Mouse (Mus musculus): ENCODE results near the gene Fam3b.

Fam3b gene

DNA sequence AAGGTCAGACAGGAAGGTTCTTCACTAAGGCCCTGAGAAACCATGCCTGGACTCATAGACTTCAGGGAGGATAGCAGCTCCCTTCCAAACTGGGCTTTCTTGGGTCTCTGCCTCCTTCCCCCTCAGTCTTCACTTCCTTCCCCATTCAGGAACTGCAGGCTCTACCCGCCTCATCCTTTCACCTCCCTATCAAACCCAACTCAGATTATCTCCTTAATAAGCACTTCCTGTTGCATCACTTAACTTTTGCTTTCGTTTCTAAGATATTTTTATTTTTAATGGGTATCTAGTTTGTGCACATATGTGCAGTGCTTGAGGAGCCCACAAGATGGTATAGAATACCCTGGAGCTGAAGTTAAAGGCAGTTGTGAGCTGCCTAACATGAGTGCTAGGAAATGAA lies 36.0 kb downstream of the Fam3b start:
- DNase-seq: no peak

DNA sequence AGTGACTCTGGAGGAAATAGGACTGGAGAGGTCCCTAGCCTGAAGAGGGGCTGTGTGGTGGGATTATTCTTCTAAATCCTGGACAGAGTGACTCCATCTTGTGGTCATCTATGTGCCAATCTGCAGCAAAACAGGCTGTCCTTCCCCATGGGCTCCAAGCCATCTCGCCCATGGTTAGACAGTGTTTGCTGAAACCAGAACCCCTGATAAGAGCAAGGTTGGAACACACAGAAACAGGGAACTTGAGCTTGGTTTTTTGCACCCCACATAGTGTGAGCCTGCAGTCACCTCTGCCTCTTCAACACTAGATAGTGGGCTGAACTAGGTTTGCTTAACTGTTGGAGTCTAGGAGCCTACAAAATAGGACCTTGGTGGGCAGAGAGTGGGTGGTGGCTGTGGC lies 38.1 kb downstream of the Fam3b start:
- DNase-seq: no peak

DNA sequence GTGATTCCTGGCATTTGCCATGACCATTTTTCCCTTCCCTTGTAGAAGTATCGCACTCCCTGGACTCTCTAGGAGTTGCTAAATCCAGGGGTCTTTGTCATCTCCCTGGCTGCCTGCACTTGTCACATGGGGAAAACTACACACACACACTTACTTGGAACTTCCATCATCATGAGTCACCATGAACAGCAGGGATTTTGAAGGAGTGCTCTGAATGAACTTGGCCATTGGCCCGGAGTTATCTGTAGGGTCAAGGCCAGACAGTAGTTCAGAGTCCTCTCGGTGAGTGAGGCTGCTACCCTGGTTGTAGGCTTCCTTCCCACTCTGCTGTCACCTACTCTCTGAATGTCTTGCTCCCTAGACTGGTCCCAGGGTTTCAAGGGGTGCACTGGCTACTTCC lies 39.0 kb downstream of the Fam3b start:
- DNase-seq: no peak

- DNase-seq: no peak
These were observed 39.9 kb downstream of the Fam3b start for GRCm38 (mm10) chr16:97474671-97475070.

DNA sequence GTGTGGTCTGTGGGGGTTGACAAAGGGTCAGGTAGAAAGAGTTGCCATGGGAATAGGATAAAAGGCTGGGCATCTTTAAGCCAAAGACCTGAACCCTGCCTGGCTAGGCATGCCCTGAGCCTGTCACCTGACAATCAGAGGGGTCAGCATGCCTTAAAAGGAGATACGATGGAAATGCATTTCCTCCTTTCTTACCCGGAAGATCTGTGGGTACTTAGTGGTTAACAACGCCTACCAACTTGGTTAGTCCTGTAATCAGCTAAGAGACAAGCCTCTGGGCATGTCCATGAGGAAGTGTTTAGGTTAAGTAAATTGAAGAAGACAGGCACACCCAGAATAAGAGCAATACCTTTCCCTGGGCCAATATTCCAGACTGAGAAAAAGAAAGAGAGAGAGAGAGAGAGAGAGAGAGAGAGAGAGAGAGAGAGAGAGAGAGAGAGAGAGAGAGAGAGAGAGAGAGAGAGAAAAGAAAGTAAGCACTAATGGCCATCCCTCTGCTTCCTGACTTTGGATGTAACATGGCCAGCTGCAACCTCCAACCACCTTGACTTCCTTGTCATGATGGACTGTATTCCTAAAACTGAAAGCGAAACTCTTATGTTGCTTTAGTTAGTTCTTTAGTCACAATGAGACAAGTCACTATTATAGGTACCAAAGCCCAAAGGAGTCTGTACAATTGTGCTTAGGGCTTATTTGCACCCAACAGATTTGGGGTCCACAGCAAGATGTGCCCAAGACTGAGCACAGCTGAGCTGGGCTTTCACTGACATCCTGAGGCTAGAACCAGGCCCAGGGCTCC lies 46.4 kb downstream of the Fam3b start:
- DNase-seq: no peak

GRCm38 (mm10) chr16:97467472-97467871 lies 47.1 kb downstream of the Fam3b start:
- DNase-seq: no peak

- peak; percentile 29 to 48 for DNase-seq
These were observed 48.2 kb downstream of the Fam3b start for GRCm38 (mm10) chr16:97466182-97466957.

DNA sequence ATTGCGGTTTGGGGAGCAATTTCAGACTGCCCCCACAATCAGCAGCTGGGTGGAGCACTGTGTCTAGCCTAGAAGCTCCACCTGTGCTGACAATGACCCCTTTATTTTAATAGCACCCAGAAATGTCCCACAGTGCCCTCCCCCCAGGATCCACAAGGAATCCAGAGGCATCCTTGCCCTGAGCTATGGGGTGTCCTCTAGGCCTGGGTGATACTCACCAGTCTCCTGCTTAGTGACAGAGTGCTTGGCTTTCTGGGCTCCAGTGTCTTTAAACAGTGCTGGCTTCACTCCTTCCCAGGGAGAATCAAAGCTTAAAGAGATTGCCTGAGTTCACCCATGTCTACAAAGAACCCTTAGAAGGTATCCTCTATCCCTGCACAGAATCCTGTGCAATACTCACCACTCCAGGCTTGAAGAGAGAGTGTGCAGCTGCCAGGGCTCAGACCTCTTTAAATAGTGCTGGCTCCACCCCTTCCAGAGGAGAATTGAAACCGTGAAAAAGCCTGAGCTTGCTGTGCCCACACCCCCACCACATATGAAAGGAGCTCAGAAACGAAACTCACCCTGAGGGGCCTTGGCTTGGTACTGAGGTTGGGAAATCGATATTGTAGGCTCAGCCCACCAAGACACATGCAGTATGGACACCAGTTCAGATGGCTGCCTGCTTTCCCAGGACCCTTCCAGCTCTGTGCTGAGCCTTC lies 52.0 kb downstream of the Fam3b start, which contains the start of gene Mx1:
Gene Mx1, minus strand, starts transcription at position 427 of the 701 bp plus-strand sequence.
- no peak for DNase-seq

DNA sequence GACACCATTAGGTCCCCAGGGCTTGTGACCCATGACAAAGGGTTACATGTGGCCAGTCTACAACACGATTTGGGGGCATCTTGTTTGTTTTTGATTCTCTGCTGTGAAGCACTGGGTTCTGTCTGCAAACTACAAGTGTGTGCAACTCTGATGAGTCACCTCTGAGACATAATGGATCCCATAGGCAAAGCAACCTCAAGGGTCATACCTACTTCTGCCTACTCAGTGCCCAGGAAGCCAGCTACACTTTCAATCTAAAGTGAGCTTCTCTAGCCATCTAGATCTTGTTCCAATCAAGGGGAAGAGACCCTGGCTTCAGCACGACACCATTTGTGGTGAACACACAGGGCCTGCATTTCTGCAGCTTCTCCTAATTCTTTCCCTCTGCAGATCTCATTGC lies 53.3 kb downstream of the Fam3b start:
- no peak for DNase-seq

DNA sequence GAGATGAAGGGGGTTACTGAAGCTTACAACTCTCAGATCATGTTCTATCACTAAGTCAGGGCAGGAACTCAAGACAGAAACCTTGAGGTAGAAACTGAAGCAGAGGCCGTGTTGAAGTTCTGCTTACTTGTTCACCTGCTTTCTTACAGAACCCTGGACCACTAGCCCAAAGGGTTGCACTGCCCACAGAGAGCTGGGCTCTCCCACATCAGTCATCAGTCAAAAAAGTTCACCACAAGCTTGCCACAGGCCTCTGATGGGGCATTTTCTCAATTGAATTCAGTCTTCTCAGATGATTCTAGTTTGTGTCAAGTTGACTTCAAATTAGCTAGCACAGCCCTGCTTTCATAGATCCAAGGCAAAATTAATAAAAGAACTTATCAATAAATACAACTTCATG lies 54.8 kb downstream of the Fam3b start:
- no peak for DNase-seq

- no peak for DNase-seq
These were observed 67.2 kb downstream of the Fam3b start for GRCm38 (mm10) chr16:97447386-97447785.

- peak; percentile 61 to 79 for DNase-seq
These were observed 70.8 kb downstream of the Fam3b start for GRCm38 (mm10) chr16:97443670-97444263.

- DNase-seq: no peak
These were observed 72.6 kb downstream of the Fam3b start for GRCm38 (mm10) chr16:97441967-97442366.

GRCm38 (mm10) chr16:97438191-97438590 lies 76.4 kb downstream of the Fam3b start:
- peak; percentile 61 to 69 for DNase-seq

- DNase-seq: peak; percentile 69 to 76
These were observed 77.1 kb downstream of the Fam3b start for GRCm38 (mm10) chr16:97437448-97438056.

DNA sequence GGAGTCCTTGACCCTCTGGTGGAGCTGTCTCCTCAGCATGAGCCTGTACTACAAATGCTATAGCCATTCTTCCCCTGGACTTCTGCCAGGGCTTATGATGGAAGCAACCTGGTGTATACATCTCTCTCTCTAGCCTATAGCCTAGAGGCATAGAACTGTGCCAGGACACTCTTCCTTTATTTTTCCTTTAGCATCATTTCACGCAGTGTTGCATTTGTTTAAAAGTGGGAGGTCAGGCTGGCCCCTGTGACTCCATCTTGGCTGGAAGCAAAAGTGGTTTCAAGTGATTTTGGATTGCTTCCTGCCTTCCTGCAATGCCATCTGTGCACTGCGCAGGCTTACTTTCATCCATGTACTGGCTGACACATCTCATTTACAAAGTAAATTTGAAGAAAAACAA lies 80.4 kb downstream of the Fam3b start:
- peak; percentile 73 to 76 for DNase-seq

- DNase-seq: peak; percentile 57 to 59
These were observed 83.3 kb downstream of the Fam3b start for GRCm38 (mm10) chr16:97431328-97431727.

GRCm38 (mm10) chr16:97430091-97430490 lies 84.5 kb downstream of the Fam3b start:
- no peak for DNase-seq

DNA sequence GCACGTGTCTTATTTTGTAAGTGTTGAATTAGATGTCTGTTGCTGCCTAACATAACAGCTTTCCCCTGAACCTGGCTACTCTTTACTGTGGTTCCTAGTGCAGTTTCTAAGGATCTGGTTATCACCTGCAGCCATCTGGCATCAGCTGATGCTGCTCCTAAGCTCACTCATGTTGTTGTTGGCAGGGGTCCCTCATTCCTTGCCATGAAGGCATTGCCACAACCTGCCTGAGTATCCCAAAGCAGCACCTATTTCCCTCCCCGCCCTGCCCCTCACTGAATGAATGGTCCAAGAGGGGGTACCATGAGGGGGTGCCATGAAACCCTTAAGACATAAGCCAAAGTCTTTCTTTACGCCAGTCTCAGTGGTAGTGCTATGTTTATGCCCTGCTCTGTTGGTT lies 86.6 kb downstream of the Fam3b start:
- peak; percentile 69 to 71 for DNase-seq

GRCm38 (mm10) chr16:97423627-97424026 lies 91.0 kb downstream of the Fam3b start:
- DNase-seq: no peak

- DNase-seq: peak; percentile 81 to 83
These were observed 92.9 kb downstream of the Fam3b start for GRCm38 (mm10) chr16:97421671-97422070.

Data from cerebellum, postnatal 10 days (tissue).